Mouse (Mus musculus) CH12.LX (cell line): ENCODE data around the gene Ubl4b. TPM values are rescaled to one million over a fixed set of nuclear protein-coding genes. Genes with fewer than 3 reads are reported as not detected.

Source experiments
- DNase-seq: peaks from one replicate; pipeline ENCODE4 v3.0.0-alpha.2; 2013; ENCODE audit errors: extremely low read depth
- H3K27ac ChIP-seq: 2 replicates; pipeline ENCODE4 v1.5.1; 2012; ENCODE audit warnings: low read depth, mild to moderate bottlenecking, control low read depth, moderate library complexity; ENCODE audit not compliant: insufficient read depth
- H3K27me3 ChIP-seq: replicated peaks from 2 replicates; pipeline ENCODE3; 2012; ENCODE audit warnings: inconsistent platforms
- H3K36me3 ChIP-seq, 2 experiments: replicated peaks in 1 of 2; 2 replicates each; pipeline versions ENCODE3 to v1.6.1; 2012; ENCODE audit warnings: inconsistent platforms in 1 of 2, low read length in 1 of 2, mild to moderate bottlenecking in 1 of 2, mixed read lengths in 1 of 2, moderate library complexity in 1 of 2; ENCODE audit not compliant: control insufficient read depth in 1 of 2, insufficient read depth in 1 of 2
- H3K4me1 ChIP-seq, 2 experiments: 2 replicates each; pipeline ENCODE4 v1.6.1; 2012; ENCODE audit warnings: inconsistent platforms in 1 of 2, moderate library complexity in 1 of 2; ENCODE audit not compliant: insufficient read depth in 2 of 2, control insufficient read depth in 1 of 2
- H3K4me2 ChIP-seq: 2 replicates; pipeline ENCODE4 v1.6.1; 2012; ENCODE audit warnings: low read depth, mild to moderate bottlenecking, control low read depth; ENCODE audit not compliant: poor library complexity, insufficient read depth, severe bottlenecking
- H3K4me3 ChIP-seq, 3 experiments: fragments of 150-350 bp in 1 of 3; sonication (generic) in 1 of 3; replicated peaks in 1 of 3; 2 replicates each; pipeline versions ENCODE3 to v1.5.1; 2011 to 2012; ENCODE audit warnings: low read depth in 2 of 3, low read length in 2 of 3, mild to moderate bottlenecking in 2 of 3, moderate library complexity in 2 of 3, control low read depth in 1 of 3, improper control_type of control experiment in 1 of 3, inconsistent platforms in 1 of 3, mixed read lengths in 1 of 3; ENCODE audit not compliant: poor library complexity in 1 of 3
- H3K79me2 ChIP-seq: replicated peaks from 2 replicates; pipeline ENCODE4 v1.6.1; 2012; ENCODE audit warnings: mild to moderate bottlenecking, moderate library complexity; ENCODE audit not compliant: control insufficient read depth, poor library complexity, insufficient read depth, severe bottlenecking; ENCODE audit errors: extremely low read depth
- H3K9ac ChIP-seq: 2 replicates; pipeline ENCODE4 v1.6.1; 2012; ENCODE audit warnings: low read depth, mild to moderate bottlenecking, control low read depth, moderate library complexity; ENCODE audit not compliant: insufficient read depth
- H3K9me3 ChIP-seq: replicated peaks from 2 replicates; pipeline ENCODE3; 2012; ENCODE audit warnings: low read length, inconsistent platforms, mixed read lengths
- CHD1 ChIP-seq: IDR thresholded peaks from 2 replicates; pipeline ENCODE4 v1.6.1; 2012; ENCODE audit warnings: low read depth, low read length, improper control_type of control experiment, inconsistent platforms
- CHD2 ChIP-seq: IDR thresholded peaks from 2 replicates; pipeline ENCODE4 v1.6.1; 2011; ENCODE audit warnings: low read length, improper control_type of control experiment
- GABPA ChIP-seq: IDR thresholded peaks from 2 replicates; pipeline ENCODE4 v1.6.1; 2012; ENCODE audit warnings: low read depth, low read length, improper control_type of control experiment, inconsistent platforms; ENCODE audit not compliant: insufficient replicate concordance
- JUND ChIP-seq: conservative IDR thresholded peaks from 2 replicates; pipeline ENCODE4 v1.6.1; 2011; ENCODE audit warnings: low read depth, low read length, improper control_type of control experiment
- KAT2A ChIP-seq: IDR thresholded peaks from 2 replicates; pipeline ENCODE4 v1.6.1; 2012; ENCODE audit warnings: low read length, improper control_type of control experiment, inconsistent platforms; ENCODE audit not compliant: insufficient replicate concordance
- MAFK ChIP-seq: IDR thresholded peaks from 2 replicates; pipeline ENCODE4 v1.6.1; 2011; ENCODE audit warnings: low read length, improper control_type of control experiment; ENCODE audit not compliant: insufficient replicate concordance
- MAZ ChIP-seq: IDR thresholded peaks from 2 replicates; pipeline ENCODE4 v1.6.1; 2012; ENCODE audit warnings: low read depth, mild to moderate bottlenecking, inconsistent platforms, low read length, improper control_type of control experiment, moderate library complexity
- MXI1 ChIP-seq: IDR thresholded peaks from 2 replicates; pipeline ENCODE4 v1.6.1; 2011; ENCODE audit warnings: mild to moderate bottlenecking, low read depth, low read length, improper control_type of control experiment
- NELFE ChIP-seq: IDR thresholded peaks from 2 replicates; pipeline ENCODE4 v1.6.1; 2011; ENCODE audit warnings: low read depth, low read length, improper control_type of control experiment
- POLR2A ChIP-seq: IDR thresholded peaks from 2 replicates; pipeline ENCODE4 v1.6.1; 2011; ENCODE audit warnings: low read depth, mild to moderate bottlenecking, improper control_type of control experiment, low read length
- POLR2AphosphoS2 ChIP-seq: IDR thresholded peaks from 2 replicates; pipeline ENCODE4 v1.6.1; 2011; ENCODE audit warnings: low read depth, low read length, improper control_type of control experiment
- TBP ChIP-seq: conservative IDR thresholded peaks from 2 replicates; pipeline ENCODE4 v1.6.1; 2011; ENCODE audit warnings: low read depth, low read length, improper control_type of control experiment
- UBTF ChIP-seq: IDR thresholded peaks from 2 replicates; pipeline ENCODE4 v1.6.1; 2012; ENCODE audit warnings: low read depth, mild to moderate bottlenecking, inconsistent platforms, low read length, improper control_type of control experiment, moderate library complexity
- USF2 ChIP-seq: conservative IDR thresholded peaks from 2 replicates; pipeline ENCODE4 v1.6.1; 2011; ENCODE audit warnings: low read depth, low read length, improper control_type of control experiment
- dilution Hi-C: fragments of 300-500 bp; cut with MboI; formaldehyde crosslinking; loops from 2 replicates; pipeline ENCODE4 v1.14.3; 2020; ENCODE audit warnings: low sequenced_read_pairs; ENCODE audit not compliant: extremely low pct_unique_long_range_greater_than_20kb, extremely low pct_ligation_motif_present
- in situ Hi-C: fragments of 300-500 bp; cut with MboI; formaldehyde crosslinking; loops from 3 replicates; pipeline ENCODE4 v1.14.3; 2019; ENCODE audit warnings: low sequenced_read_pairs, low pct_ligation_motif_present, low pct_unique_long_range_greater_than_20kb, mixed read lengths
- polyA plus RNA-seq: library from polyadenylated mRNA; unstranded; fragments of >175 nt; gene quantifications from 2 replicates; pipeline ENCODE4 v1.2.1, GENCODE M21; 2012; ENCODE audit warnings: low read depth; ENCODE audit not compliant: insufficient read length
- total RNA-seq, 2 experiments: library from RNA; depleted of rRNA; stranded (reverse); fragments of 300-350 nt in 1 of 2; fragments of >200 nt in 1 of 2; gene quantifications; 2 replicates each; pipeline ENCODE4 v1.2.3; 2012 to 2014

Gene Ubl4b
- total and polyA plus RNA-seq, 3 experiments: not detected

GRCm38 (mm10) chr3:107503716-107504115, 51.2 kb downstream of the Ubl4b start:
- TF ChIP-seq MAZ (no peak), MXI1 (no peak), JUND (no peak), USF2 (no peak), KAT2A (no peak), TBP (no peak), UBTF (no peak), CHD1 (no peak), POLR2A (no peak), NELFE (no peak), GABPA (no peak), POLR2AphosphoS2 (no peak), CHD2 (no peak), MAFK (no peak)
- Histone ChIP-seq H3K27me3 (peaks cover 11% of the 10 kb centered on the region), H3K79me2 (no peaks in the 10 kb centered on the region), H3K4me2 (no peak overlapping the region), H3K27ac (no peak overlapping the region), H3K36me3 (no peaks in the 10 kb centered on the region), H3K4me3 (no peak overlapping the region), H3K9me3 (peaks cover 6% of the 10 kb centered on the region), H3K4me1 (peaks cover 3 to 9% of the 10 kb centered on the region in 2 experiments; a peak in 2 of 4 replicates), H3K9ac (no peak overlapping the region)
- in situ Hi-C loops: no loop called here
- no peak for DNase-seq
- dilution Hi-C loops: no loop called here

Other genes with a start within 250 kb of the Ubl4b start
- 26.0 and 30.5 TPM in 2 replicates for gene Rbm15, start 221.4 kb downstream of the Ubl4b start, total RNA-seq (2012; rRNA removed)
- 15.2 and 17.0 TPM in 2 replicates for gene Rbm15, start 221.4 kb downstream of the Ubl4b start, total RNA-seq (2014; rRNA removed)
- gene Rbm15, start 221.4 kb downstream of the Ubl4b start, polyA plus RNA-seq: 14.5 and 17.2 TPM in 2 replicates
- not detected in 2 replicates for gene Kcnc4, start 95.5 kb downstream of the Ubl4b start, total RNA-seq (2012; rRNA removed)
- gene Kcnc4, start 95.5 kb downstream of the Ubl4b start, total RNA-seq (2014; rRNA removed): not detected in 2 replicates
- gene Kcnc4, start 95.5 kb downstream of the Ubl4b start, polyA plus RNA-seq: not detected in 2 replicates
- gene Slc6a17, start 37.1 kb downstream of the Ubl4b start, total RNA-seq (2012; rRNA removed): not detected in 2 replicates
- gene Slc6a17, start 37.1 kb downstream of the Ubl4b start, total RNA-seq (2014; rRNA removed): not detected in 2 replicates
- gene Slc6a17, start 37.1 kb downstream of the Ubl4b start, polyA plus RNA-seq: not detected in 2 replicates
- not detected in 2 replicates for gene Alx3, start 40.0 kb upstream of the Ubl4b start, total RNA-seq (2012; rRNA removed)
- not detected in 2 replicates for gene Alx3, start 40.0 kb upstream of the Ubl4b start, total RNA-seq (2014; rRNA removed)
- 0.29 TPM in 1 of 2 replicates, not detected in the other for gene Alx3, start 40.0 kb upstream of the Ubl4b start, polyA plus RNA-seq
- not detected in 2 replicates for gene Gm10961, start 76.2 kb upstream of the Ubl4b start, total RNA-seq (2012; rRNA removed)
- not detected in 2 replicates for gene Gm10961, start 76.2 kb upstream of the Ubl4b start, total RNA-seq (2014; rRNA removed)
- not detected in 2 replicates for gene Gm10961, start 76.2 kb upstream of the Ubl4b start, polyA plus RNA-seq
- gene Strip1, start 76.6 kb upstream of the Ubl4b start, total RNA-seq (2012; rRNA removed): 21.4 and 28.2 TPM in 2 replicates
- 16.5 and 18.4 TPM in 2 replicates for gene Strip1, start 76.6 kb upstream of the Ubl4b start, total RNA-seq (2014; rRNA removed)
- gene Strip1, start 76.6 kb upstream of the Ubl4b start, polyA plus RNA-seq: 25.1 and 27.0 TPM in 2 replicates
- gene Ahcyl1, start 141.5 kb upstream of the Ubl4b start, total RNA-seq (2012; rRNA removed): 27.3 and 31.3 TPM in 2 replicates
- 22.7 and 32.5 TPM in 2 replicates for gene Ahcyl1, start 141.5 kb upstream of the Ubl4b start, total RNA-seq (2014; rRNA removed)
- 83.4 and 86.4 TPM in 2 replicates for gene Ahcyl1, start 141.5 kb upstream of the Ubl4b start, polyA plus RNA-seq
- 2.5 and 3.4 TPM in 2 replicates for gene Csf1, start 205.4 kb upstream of the Ubl4b start, total RNA-seq (2012; rRNA removed)
- 2.9 and 3.4 TPM in 2 replicates for gene Csf1, start 205.4 kb upstream of the Ubl4b start, total RNA-seq (2014; rRNA removed)
- gene Csf1, start 205.4 kb upstream of the Ubl4b start, polyA plus RNA-seq: 15.0 and 17.4 TPM in 2 replicates